Mouse (Mus musculus): ENCODE results near the gene Cd33. TPM values are rescaled to one million over a fixed set of nuclear protein-coding genes. Genes with fewer than 3 reads are reported as not detected.

Gene Cd33
- polyA plus RNA-seq (2015; fragmentation: Nextera tagmentation; extraction: Ambion mirVana) = 1.5 and 2.7 TPM in 2 replicates

DNA sequence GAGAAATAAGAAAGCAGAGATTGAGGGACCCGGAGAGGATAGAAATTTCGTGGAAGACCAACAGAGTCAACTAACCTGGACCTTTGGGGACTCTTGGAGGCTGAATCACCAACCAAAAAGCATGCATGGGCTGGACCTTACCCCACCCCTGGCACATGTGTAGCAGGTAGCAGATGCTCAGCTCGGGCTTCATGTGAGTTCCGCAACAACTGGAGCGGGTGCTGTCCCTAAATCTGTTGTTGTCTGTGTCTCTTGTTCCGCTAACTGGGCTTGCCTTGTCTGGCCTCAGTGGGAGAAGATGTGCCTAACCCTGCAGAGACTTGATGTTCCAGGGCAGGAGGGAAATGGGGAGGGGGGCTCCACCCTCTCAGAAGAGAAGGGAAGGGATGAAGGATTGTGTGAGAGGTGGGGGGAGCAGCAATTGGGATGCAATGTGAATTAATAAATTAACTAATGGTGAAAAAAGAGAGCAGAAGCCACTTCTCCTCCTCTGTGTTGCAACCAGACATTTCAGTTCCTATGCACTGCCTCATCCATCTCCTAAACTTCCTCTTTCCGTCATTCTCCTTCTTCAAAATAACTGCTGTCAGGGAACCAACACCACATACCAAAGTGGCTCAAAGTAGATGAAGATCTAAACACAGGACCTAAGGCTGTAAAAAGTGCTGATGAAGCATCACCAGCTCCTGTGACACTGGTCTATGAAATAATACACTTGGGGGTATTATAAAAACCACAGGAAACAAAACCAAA is at the start of gene Cd33:
Gene Cd33 (minus strand): TSS at position 204 of the 753 bp plus-strand sequence.
- Histone ChIP-seq H3K4me3 (ENCODE audit: low read depth, low read length) (no peak within 1 kb of the TSS), H3K36me3 (ENCODE audit: control insufficient read depth, insufficient read depth) (no peaks in the 10 kb centered on the region), H3K4me1 (replicated peaks; ENCODE audit: control insufficient read depth, insufficient read depth, low read length) (no peaks in the 10 kb centered on the region), H3K4me2 (replicated peaks; ENCODE audit: low read depth) (no peak within 1 kb of the TSS), H3K9me3 (ENCODE audit: control insufficient read depth) (no peaks in the 10 kb centered on the region), H3K27me3 (replicated peaks; ENCODE audit: control insufficient read depth, insufficient read depth, low read length) (no peaks in the 10 kb centered on the region), H3K27ac (ENCODE audit: low read depth, low read length) (no peak within 1 kb of the TSS), H3K9ac (ENCODE audit: low read depth, low read length) (no peak within 1 kb of the TSS)
- TF ChIP-seq CTCF (IDR thresholded peaks at IDR 0.05; ENCODE audit: low read depth) = no peak
- ATAC-seq = no peak
- 77% methylated on average over 7 of the region's 7 CpGs for WGBS

- ATAC-seq = no peak
- H3K4me3 ChIP-seq (ENCODE audit: low read depth, low read length) = no peak overlapping the region
- no peaks in the 10 kb centered on the region; the same call in 1 of the 2 replicates for H3K4me1 ChIP-seq (replicated peaks; ENCODE audit: control insufficient read depth, insufficient read depth, low read length)
- TF ChIP-seq CTCF (IDR thresholded peaks at IDR 0.05; ENCODE audit: low read depth) = peak; percentile 55
- 88% methylated on average over 5 of the region's 5 CpGs for WGBS
- H3K27ac ChIP-seq (ENCODE audit: low read depth, low read length) = no peak overlapping the region
- no peaks in the 10 kb centered on the region for H3K27me3 ChIP-seq (replicated peaks; ENCODE audit: control insufficient read depth, insufficient read depth, low read length)
- no peak overlapping the region for H3K4me2 ChIP-seq (replicated peaks; ENCODE audit: low read depth)
- H3K36me3 ChIP-seq (ENCODE audit: control insufficient read depth, insufficient read depth) = peaks cover 54% of the 10 kb centered on the region
- H3K9me3 ChIP-seq (ENCODE audit: control insufficient read depth) = no peaks in the 10 kb centered on the region
- H3K9ac ChIP-seq (ENCODE audit: low read depth, low read length) = no peak overlapping the region
Measured at GRCm38 (mm10) chr7:43584790-43585189, 40.6 kb upstream of the Cd33 start.

DNA sequence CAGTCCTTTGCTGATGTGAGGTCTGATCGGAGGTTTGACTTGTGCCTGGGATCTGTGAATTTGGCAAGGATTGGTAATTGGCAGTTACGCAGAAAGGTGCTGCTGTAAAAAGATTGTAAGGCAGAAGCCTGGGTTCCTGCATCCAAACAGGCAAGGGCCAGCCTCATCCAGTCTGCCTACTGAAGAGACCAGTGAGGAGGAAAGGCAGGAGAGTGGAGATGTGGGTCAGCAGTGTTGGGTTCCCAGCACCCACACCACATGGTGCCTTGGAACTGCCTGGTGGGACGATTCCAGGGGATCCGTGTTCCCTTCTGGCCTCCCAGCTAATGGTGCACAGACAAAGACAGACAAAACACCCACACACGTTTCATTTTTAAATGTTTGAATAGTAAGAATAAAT is 36.3 kb upstream of the Cd33 start:
- Histone ChIP-seq H3K9ac (ENCODE audit: low read depth, low read length) (no peak overlapping the region), H3K9me3 (ENCODE audit: control insufficient read depth) (no peaks in the 10 kb centered on the region), H3K36me3 (ENCODE audit: control insufficient read depth, insufficient read depth) (peaks cover 19% of the 10 kb centered on the region), H3K4me3 (ENCODE audit: low read depth, low read length) (peak overlapping the region; percentile 78; the same call in 1 of the 2 replicates), H3K27ac (ENCODE audit: low read depth, low read length) (no peak overlapping the region), H3K4me1 (replicated peaks; ENCODE audit: control insufficient read depth, insufficient read depth, low read length) (no peaks in the 10 kb centered on the region; the same call in 1 of the 2 replicates), H3K27me3 (replicated peaks; ENCODE audit: control insufficient read depth, insufficient read depth, low read length) (no peaks in the 10 kb centered on the region), H3K4me2 (replicated peaks; ENCODE audit: low read depth) (peak overlapping the region; percentile 78)
- 56% methylated on average over 5 of the region's 5 CpGs for WGBS
- ATAC-seq = no peak
- no peak for TF ChIP-seq CTCF (IDR thresholded peaks at IDR 0.05; ENCODE audit: low read depth)

DNA sequence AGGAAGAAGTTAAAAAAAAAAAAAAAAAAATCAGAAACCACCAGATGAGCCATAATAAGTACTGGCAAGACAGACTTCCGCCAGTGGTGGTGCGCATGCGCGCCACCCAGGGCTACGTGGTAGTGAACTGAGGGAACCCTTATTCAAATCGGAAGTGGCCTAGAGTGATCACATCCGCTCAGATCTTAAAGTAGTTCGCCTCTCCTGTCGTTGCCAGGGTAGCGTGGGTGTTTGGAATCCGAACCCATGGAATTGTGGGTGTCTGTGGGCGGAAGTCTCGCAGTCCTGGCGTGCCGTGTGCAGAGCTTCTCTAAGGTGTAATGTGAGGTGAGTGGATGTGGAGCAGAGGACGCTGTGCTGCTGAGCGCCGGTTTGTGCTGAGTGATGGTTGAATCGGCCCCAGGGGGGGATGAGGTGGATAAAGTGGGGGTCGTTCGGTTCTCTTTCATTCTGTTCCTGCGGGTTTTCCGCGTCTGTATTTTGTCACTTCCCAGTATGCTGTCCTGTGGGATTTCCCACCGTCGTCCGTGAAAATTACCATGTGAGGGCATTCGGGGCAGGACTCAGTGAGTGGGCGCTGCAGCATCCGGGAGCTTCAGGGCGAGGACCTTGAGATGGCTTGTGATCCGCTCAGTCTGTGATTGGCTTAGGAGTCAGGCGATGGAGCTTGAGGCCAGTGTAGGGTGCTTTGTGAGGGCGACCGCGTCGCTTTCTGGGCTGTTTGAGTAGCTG is 35.4 kb upstream of the Cd33 start, which contains the start of gene Zfp719:
Gene Zfp719 (plus strand): TSS at position 171 of the 732 bp plus-strand sequence.
- peak within 1 kb of the TSS; percentile 82 for H3K27ac ChIP-seq (ENCODE audit: low read depth, low read length)
- H3K9me3 ChIP-seq (ENCODE audit: control insufficient read depth) = no peaks in the 10 kb centered on the region
- WGBS = under 1% methylated on average over 37 of the region's 37 CpGs
- H3K4me1 ChIP-seq (replicated peaks; ENCODE audit: control insufficient read depth, insufficient read depth, low read length) = no peaks in the 10 kb centered on the region; the same call in 1 of the 2 replicates
- ATAC-seq = peak; percentile 98
- H3K4me2 ChIP-seq (replicated peaks; ENCODE audit: low read depth) = peak within 1 kb of the TSS; percentile 78
- H3K36me3 ChIP-seq (ENCODE audit: control insufficient read depth, insufficient read depth) = peaks cover 13% of the 10 kb centered on the region
- no peak for TF ChIP-seq CTCF (IDR thresholded peaks at IDR 0.05; ENCODE audit: low read depth)
- H3K27me3 ChIP-seq (replicated peaks; ENCODE audit: control insufficient read depth, insufficient read depth, low read length) = no peaks in the 10 kb centered on the region
- peak within 1 kb of the TSS; percentile 71 for H3K9ac ChIP-seq (ENCODE audit: low read depth, low read length)
- H3K4me3 ChIP-seq (ENCODE audit: low read depth, low read length) = peak within 1 kb of the TSS; percentile 78

GRCm38 (mm10) chr7:43571216-43571615 is 27.0 kb upstream of the Cd33 start:
- no peak for ATAC-seq
- no peak for TF ChIP-seq CTCF (IDR thresholded peaks at IDR 0.05; ENCODE audit: low read depth)
- WGBS = 89% methylated on average over 2 of the region's 2 CpGs

DNA sequence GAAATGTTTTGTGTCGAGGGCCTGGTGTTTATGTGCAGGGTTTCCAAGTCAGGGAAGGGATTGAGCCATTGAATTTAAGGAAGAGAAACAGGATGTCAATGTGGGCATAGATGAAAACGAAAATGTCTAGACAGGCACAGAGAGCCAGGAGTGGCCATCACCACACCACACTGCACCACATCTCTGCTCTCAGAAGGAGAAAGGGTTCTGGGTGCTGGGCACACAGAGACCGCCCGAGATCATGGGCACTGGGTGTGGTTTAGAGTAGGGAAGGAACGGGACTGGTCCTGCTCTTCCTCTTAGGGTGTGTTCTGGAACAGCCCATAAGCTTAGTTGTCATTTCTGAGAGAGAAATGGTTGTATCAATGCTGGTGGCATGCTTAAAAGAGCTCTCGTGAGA is 19.1 kb upstream of the Cd33 start:
- no peak for ATAC-seq
- 42% methylated on average over 6 of the region's 6 CpGs for WGBS
- Histone ChIP-seq H3K27me3 (replicated peaks; ENCODE audit: control insufficient read depth, insufficient read depth, low read length) (no peaks in the 10 kb centered on the region), H3K36me3 (ENCODE audit: control insufficient read depth, insufficient read depth) (peaks cover 14% of the 10 kb centered on the region), H3K9ac (ENCODE audit: low read depth, low read length) (no peak overlapping the region), H3K9me3 (ENCODE audit: control insufficient read depth) (no peaks in the 10 kb centered on the region), H3K27ac (ENCODE audit: low read depth, low read length) (no peak overlapping the region), H3K4me3 (ENCODE audit: low read depth, low read length) (peak overlapping the region; percentile 62; the same call in 1 of the 2 replicates), H3K4me1 (replicated peaks; ENCODE audit: control insufficient read depth, insufficient read depth, low read length) (no peaks in the 10 kb centered on the region; the same call in 1 of the 2 replicates), H3K4me2 (replicated peaks; ENCODE audit: low read depth) (peak overlapping the region; percentile 95)
- no peak for TF ChIP-seq CTCF (IDR thresholded peaks at IDR 0.05; ENCODE audit: low read depth)

More at GRCm38 (mm10) chr7:43571216-43571615, 27.0 kb upstream of the Cd33 start:
- no peak overlapping the region for H3K27ac ChIP-seq (ENCODE audit: low read depth, low read length)
- H3K4me2 ChIP-seq (replicated peaks; ENCODE audit: low read depth) = no peak overlapping the region
- H3K4me3 ChIP-seq (ENCODE audit: low read depth, low read length) = no peak overlapping the region
- H3K4me1 ChIP-seq (replicated peaks; ENCODE audit: control insufficient read depth, insufficient read depth, low read length) = no peaks in the 10 kb centered on the region
- H3K27me3 ChIP-seq (replicated peaks; ENCODE audit: control insufficient read depth, insufficient read depth, low read length) = no peaks in the 10 kb centered on the region
- H3K36me3 ChIP-seq (ENCODE audit: control insufficient read depth, insufficient read depth) = peaks cover 50% of the 10 kb centered on the region
- no peaks in the 10 kb centered on the region for H3K9me3 ChIP-seq (ENCODE audit: control insufficient read depth)
- H3K9ac ChIP-seq (ENCODE audit: low read depth, low read length) = no peak overlapping the region

Measured in intestine, postnatal 0 days (tissue).